Mouse (Mus musculus) neural tube, embryonic 15.5 days (tissue): ENCODE measurements around the gene Slco2b1. TPM values are rescaled to one million over a fixed set of nuclear protein-coding genes. Genes with fewer than 3 reads are reported as not detected.

Experiments
- ATAC-seq: fragments of 200-750 bp; cut with Nextera tagmentation; 2 replicates; pipeline ENCODE4 v1.8.0; 2017; ENCODE audit warnings: mild to moderate bottlenecking, moderate TSS enrichment, moderate library complexity; ENCODE audit not compliant: low FRiP score
- H3K27ac ChIP-seq: fragments of 300-500 bp; sonication (generic); replicated peaks from 2 replicates; pipeline ENCODE4 v1.5.1; 2015; ENCODE audit warnings: mild to moderate bottlenecking, inconsistent platforms
- H3K27me3 ChIP-seq: fragments of 300-500 bp; sonication (generic); replicated peaks from 2 replicates; pipeline ENCODE4 v1.6.1; 2015; ENCODE audit warnings: inconsistent platforms
- H3K36me3 ChIP-seq: fragments of 300-500 bp; sonication (generic); 2 replicates; pipeline ENCODE4 v1.6.1; 2015; ENCODE audit warnings: inconsistent platforms
- H3K4me1 ChIP-seq: fragments of 300-500 bp; sonication (generic); 2 replicates; pipeline ENCODE4 v1.6.1; 2015; ENCODE audit warnings: inconsistent platforms
- H3K4me2 ChIP-seq: fragments of 300-500 bp; sonication (generic); 2 replicates; pipeline ENCODE4 v1.6.1; 2015; ENCODE audit warnings: inconsistent platforms, mild to moderate bottlenecking, moderate library complexity
- H3K4me3 ChIP-seq: fragments of 300-500 bp; sonication (generic); replicated peaks from 2 replicates; pipeline ENCODE4 v1.5.1; 2015; ENCODE audit warnings: mild to moderate bottlenecking, inconsistent platforms
- H3K9ac ChIP-seq: fragments of 300-500 bp; sonication (generic); replicated peaks from 2 replicates; pipeline ENCODE4 v1.6.1; 2015; ENCODE audit warnings: mild to moderate bottlenecking, inconsistent platforms
- H3K9me3 ChIP-seq: fragments of 300-500 bp; sonication (generic); replicated peaks from 2 replicates; pipeline ENCODE4 v1.6.1; 2016; ENCODE audit warnings: inconsistent platforms
- whole genome bisulfite sequencing: fragments of 180-500 bp; shearing (Covaris S2); methylation state at CpG from one replicate; pipeline ENCODE4 v1.1.7; 2015; ENCODE audit warnings: mixed read lengths; 5-methylcytosine and 5-hydroxymethylcytosine counted together
- polyA plus RNA-seq: library from polyadenylated mRNA; unstranded; fragments of >200 nt; fragmentation: Nextera tagmentation; extraction: Ambion mirVana; gene quantifications from 2 replicates; pipeline ENCODE4 v1.2.1, GENCODE M21; 2015

Gene Slco2b1
- polyA plus RNA-seq, 1 experiment from 2014 or later, result 6.1 TPM

DNA sequence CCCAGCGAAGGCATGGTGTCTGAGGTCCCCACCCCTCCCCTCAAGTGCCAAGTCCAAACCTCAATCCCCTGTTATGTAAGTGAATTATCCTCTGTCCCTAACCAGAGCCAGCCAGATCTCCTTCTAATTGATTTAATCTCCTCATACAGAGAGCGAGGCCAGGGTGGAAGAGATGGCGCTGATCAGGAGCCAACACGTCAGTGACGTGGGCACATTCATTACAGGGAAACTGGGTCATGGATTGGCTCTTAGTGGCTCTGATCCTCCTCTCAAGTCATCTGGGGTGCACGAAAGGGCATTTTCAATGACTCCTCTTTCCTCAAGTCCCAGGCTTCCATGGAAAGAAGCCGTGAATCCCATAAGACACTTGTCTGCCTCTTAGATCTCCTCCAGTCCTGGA lies 66.4 kb downstream of the Slco2b1 start:
- Histone ChIP-seq H3K27me3 (no peaks in the 10 kb centered on the region), H3K4me2 (no peak overlapping the region), H3K9ac (no peak overlapping the region), H3K9me3 (no peaks in the 10 kb centered on the region), H3K36me3 (no peaks in the 10 kb centered on the region), H3K4me1 (peaks cover 10% of the 10 kb centered on the region; the same call in 1 of the 2 replicates), H3K27ac (no peak overlapping the region), H3K4me3 (no peak overlapping the region)
- 76% methylated on average over 7 of the region's 7 CpGs for WGBS
- no peak for ATAC-seq

DNA sequence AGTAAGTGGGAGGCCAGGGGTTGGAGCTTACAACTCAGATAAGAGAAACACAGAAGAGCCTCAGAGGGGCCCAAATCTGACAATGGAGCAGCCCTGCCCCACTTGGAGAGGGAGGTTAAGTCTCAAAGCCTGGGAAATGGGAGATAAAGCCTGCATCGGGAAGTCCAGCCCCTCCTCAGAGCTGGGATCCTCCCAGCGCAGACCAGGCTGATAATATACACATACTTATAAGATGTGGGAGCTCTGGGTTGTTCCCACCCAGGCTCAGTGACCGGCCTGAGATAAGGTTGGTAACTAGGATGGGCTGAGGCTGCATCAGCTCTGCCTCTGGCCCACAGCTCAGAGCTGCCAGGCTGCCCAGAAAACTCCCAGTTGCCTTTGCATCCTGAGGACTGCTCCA lies 69.1 kb downstream of the Slco2b1 start:
- Histone ChIP-seq H3K9ac (no peak overlapping the region), H3K4me1 (no peaks in the 10 kb centered on the region), H3K4me2 (no peak overlapping the region), H3K27me3 (no peaks in the 10 kb centered on the region), H3K36me3 (no peaks in the 10 kb centered on the region), H3K27ac (no peak overlapping the region), H3K9me3 (no peaks in the 10 kb centered on the region), H3K4me3 (no peak overlapping the region)
- no peak for ATAC-seq
- 70% methylated on average over 3 of the region's 3 CpGs for WGBS

DNA sequence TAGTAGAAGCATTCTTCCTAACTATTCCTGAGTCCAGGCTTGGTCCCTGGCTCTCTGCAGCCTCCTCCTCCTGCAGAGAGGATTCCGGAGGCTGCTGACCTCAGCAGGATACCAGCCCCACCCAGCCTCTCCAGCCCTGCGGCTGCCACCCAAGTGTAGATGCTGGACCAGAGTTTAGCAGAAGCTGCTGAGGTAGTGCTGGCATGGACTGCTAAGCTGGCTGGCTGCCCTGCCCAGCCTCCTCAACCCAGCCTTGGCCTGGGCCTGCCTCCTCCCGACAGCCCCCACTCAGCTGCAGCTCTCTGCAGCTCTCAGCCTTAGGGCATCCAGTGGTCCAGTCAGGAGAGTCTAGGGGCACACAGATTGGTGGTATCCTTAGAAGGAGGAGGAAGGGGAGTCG lies 69.9 kb downstream of the Slco2b1 start:
- no peak for ATAC-seq

DNA sequence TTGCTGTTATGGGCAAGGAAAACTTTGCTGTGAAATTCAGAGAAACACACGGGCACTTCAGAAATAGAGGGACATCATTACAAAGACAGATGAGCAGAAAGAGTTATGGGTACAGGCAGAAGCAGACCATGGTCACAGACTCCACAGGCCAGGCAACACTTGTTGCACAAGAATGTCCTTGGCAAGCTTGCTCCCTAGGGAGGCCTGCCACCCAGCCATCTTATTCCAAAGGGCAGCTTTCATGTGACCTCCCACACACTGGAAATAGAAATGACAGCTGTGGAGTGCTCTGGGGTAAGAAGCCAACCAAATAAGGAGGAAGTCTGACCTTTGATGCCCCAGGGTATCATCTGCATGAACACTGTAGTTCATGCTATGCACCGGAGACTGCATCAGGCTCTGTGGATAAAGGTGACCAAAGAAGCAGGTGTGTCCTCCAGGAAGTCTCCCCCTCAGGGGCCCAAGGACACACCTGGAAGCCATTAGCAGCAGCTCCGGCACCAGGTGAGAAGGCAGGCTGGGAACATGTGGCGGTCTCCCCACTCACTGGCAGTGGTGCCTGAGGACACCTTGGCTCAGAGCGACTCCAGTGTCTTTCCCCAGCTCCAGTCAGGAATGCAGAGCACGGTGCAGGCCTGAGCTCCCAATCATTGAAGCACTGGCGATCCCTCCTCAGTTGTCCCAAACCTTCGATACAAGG lies 77.0 kb downstream of the Slco2b1 start:
- no peak overlapping the region for H3K9ac ChIP-seq
- no peak for ATAC-seq
- no peaks in the 10 kb centered on the region for H3K9me3 ChIP-seq
- WGBS, result 80% methylated on average over 8 of the region's 8 CpGs
- no peak overlapping the region for H3K4me2 ChIP-seq
- no peak overlapping the region for H3K4me3 ChIP-seq
- no peak overlapping the region for H3K27ac ChIP-seq
- peaks cover 9% of the 10 kb centered on the region; the same call in 1 of the 2 replicates for H3K27me3 ChIP-seq
- no peaks in the 10 kb centered on the region for H3K36me3 ChIP-seq
- no peaks in the 10 kb centered on the region for H3K4me1 ChIP-seq

More for the DNA sequence above, 69.9 kb downstream of the Slco2b1 start:
- H3K27ac ChIP-seq, result no peak overlapping the region
- H3K9me3 ChIP-seq, result no peaks in the 10 kb centered on the region
- H3K4me2 ChIP-seq, result no peak overlapping the region
- no peaks in the 10 kb centered on the region for H3K36me3 ChIP-seq
- no peak overlapping the region for H3K9ac ChIP-seq
- WGBS, result 51% methylated on average over 4 of the region's 4 CpGs
- no peak overlapping the region for H3K4me3 ChIP-seq
- H3K27me3 ChIP-seq, result no peaks in the 10 kb centered on the region
- H3K4me1 ChIP-seq, result no peaks in the 10 kb centered on the region

DNA sequence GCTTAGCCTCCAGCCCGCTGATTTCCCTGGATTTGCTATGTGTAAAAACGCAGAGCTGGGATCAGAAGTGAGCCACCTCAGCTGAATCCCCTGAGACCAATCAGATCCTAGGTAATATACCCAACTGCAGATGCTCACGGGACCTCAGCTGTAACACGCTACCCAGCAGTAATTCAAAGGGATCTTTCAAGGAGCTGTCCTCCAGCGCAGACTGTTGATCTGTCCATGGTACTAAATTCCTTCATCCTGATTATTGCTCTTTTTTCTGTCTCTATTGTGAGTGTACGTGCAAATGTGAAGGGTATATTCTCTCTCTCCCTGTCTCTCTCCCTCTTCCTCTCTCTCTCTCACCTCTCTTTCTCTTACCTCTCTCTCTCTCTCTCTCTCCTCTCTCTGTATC lies 78.9 kb downstream of the Slco2b1 start:
- H3K9ac ChIP-seq, result no peak overlapping the region
- peaks cover 2% of the 10 kb centered on the region; the same call in 1 of the 2 replicates for H3K4me1 ChIP-seq
- peaks cover 27% of the 10 kb centered on the region for H3K27me3 ChIP-seq
- H3K9me3 ChIP-seq, result no peaks in the 10 kb centered on the region
- ATAC-seq, result no peak
- H3K36me3 ChIP-seq, result no peaks in the 10 kb centered on the region
- WGBS, result 18% methylated on average over 6 of the region's 6 CpGs
- H3K4me2 ChIP-seq, result no peak overlapping the region
- no peak overlapping the region for H3K27ac ChIP-seq
- no peak overlapping the region for H3K4me3 ChIP-seq

DNA sequence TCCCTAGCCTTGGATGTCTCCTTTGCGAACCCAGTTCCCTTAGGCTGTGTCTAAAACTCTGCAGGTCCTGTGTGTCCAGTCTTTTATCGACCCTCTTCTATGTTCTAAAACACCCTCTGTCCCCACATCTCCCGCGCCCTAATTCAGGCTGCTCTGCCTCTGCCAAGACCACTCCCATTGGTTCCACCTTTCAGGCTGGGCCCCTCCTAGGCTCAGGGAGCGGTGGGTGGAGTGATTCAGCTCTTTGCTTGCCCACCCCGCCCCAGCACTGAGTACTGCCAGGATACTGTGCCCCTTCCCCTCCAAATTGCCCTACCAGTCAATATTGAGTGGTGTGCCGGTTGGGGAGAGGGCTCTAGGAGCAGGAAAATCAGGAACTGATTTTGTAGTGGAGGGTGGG lies 83.8 kb downstream of the Slco2b1 start:
- Histone ChIP-seq H3K4me2 (peak overlapping the region; percentile 91), H3K27me3 (peaks cover 67% of the 10 kb centered on the region), H3K9ac (no peak overlapping the region), H3K9me3 (no peaks in the 10 kb centered on the region), H3K36me3 (no peaks in the 10 kb centered on the region), H3K4me3 (peak overlapping the region; percentile 57; the same call in 1 of the 2 replicates), H3K27ac (no peak overlapping the region), H3K4me1 (peaks cover 24% of the 10 kb centered on the region)
- ATAC-seq, result no peak
- 8% methylated on average over 7 of the region's 7 CpGs for WGBS

DNA sequence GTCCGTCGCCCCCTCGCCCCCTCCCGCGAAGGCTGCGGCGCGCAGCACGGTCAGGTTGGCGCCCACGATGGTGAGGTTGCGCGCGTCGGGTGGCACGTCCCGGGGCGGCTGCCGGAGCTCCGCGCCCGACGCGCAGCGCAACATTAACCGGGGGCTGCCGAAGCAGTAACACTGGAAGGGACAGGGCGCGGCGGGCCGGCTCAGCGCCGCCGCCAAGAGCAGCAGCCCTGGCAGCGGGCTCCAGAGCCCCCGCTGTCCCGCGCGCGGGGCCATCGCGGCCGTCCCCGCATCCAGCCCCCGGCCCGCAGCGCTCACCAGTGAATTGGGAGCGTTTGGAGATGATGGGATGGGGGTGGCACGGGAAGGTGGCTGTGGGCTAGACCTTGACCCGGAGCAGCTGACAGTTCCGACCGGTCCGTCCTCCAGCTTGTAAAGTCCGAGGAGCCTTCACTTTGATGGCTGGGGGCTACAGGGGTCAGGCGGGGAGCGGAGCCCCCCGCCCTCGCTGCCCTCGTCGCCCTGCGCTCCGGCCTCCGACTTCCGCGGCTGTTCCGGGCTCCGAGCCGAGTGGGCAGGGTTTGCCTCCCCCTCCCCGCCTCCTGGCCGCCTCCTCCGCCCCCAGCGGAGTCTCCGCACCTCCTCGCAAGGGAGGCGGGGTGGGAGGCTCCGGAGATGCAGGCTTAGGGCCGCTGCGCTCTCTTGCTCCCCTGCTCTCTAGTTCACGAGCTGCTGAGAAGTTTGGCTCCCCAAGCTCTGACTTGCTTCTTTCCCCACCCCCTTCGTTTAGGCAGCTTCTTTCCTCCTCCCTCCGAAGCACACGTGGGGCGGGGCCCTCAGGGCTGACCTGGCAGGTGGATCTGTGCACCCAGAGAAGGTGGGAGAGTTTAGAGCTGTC lies 84.5 kb downstream of the Slco2b1 start, which contains the start of gene Tpbgl:
TSS of gene Tpbgl (minus strand) at position 728 of the 895 bp plus-strand sequence.
- Histone ChIP-seq H3K27me3 (peaks cover 67% of the 10 kb centered on the region), H3K27ac (peak within 1 kb of the TSS; percentile 61; the same call in 1 of the 2 replicates), H3K36me3 (no peaks in the 10 kb centered on the region), H3K9ac (peak within 1 kb of the TSS; percentile 60), H3K4me3 (peak within 1 kb of the TSS; percentile 57), H3K4me1 (peaks cover 24% of the 10 kb centered on the region), H3K9me3 (no peaks in the 10 kb centered on the region), H3K4me2 (peak within 1 kb of the TSS; percentile 91)
- under 1% methylated on average over 77 of the region's 83 CpGs for WGBS
- ATAC-seq, result no peak

DNA sequence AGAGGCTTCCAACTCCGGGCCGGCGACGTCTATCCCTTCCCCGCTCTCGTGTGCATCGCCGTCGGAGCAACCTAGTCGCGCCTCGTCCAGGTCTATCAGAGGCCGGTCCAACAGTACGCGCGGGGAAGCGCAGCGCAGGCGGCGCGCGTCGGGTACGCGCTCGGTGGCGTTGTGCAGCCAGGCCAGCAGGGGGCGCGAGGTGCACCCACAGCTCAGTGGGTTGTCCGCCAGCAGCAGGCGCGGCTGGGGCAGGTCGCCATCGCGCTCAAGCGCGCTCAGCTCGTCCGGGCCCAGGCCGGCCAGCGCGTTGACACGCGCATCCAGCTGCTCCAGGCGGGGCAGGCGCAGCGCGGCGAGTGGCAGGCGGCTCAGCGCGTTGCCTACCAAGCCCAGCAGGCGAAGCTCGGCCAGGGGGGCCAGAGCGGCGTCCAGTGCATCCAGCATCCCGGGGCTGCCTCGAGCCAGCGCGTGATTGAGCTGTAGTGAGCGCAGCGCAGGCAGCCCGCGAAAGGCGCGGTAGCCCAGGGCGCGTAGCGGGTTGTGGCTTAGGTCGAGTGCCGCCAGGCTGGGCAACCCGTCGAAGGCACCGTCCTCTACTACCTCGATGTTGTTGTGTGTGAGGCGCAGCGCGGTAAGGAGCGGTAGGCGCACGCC lies 85.3 kb downstream of the Slco2b1 start:
- Histone ChIP-seq H3K9me3 (no peaks in the 10 kb centered on the region), H3K9ac (peak overlapping the region; percentile 60), H3K4me2 (peak overlapping the region; percentile 91), H3K4me3 (peak overlapping the region; percentile 57), H3K4me1 (peaks cover 24% of the 10 kb centered on the region), H3K27ac (peak overlapping the region; percentile 61; the same call in 1 of the 2 replicates), H3K27me3 (peaks cover 63% of the 10 kb centered on the region), H3K36me3 (no peaks in the 10 kb centered on the region)
- under 1% methylated on average over 79 of the region's 81 CpGs for WGBS
- ATAC-seq, result peak; percentile 92

DNA sequence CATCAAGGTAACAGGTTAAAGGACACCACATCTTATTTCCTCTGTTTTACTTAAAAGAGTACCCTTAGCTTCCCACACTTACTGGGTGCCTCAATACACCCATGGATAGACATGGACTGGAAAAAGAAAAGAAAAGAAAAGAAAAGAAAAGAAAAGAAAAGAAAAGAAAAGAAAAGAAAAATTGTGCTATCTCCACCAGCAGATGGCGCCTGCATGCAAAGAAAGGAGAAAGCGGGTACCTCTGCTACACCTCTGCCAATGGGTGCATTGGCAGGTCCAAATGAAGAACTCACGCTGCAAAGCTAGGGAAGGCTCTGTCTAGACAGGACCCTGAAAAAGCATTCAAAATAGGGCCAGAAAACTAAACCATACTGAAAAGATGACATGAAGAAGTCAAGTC lies 92.3 kb downstream of the Slco2b1 start:
- Histone ChIP-seq H3K27me3 (peaks cover 16% of the 10 kb centered on the region), H3K9me3 (no peaks in the 10 kb centered on the region), H3K4me3 (no peak overlapping the region), H3K4me2 (no peak overlapping the region), H3K9ac (no peak overlapping the region), H3K36me3 (no peaks in the 10 kb centered on the region), H3K27ac (no peak overlapping the region), H3K4me1 (no peaks in the 10 kb centered on the region)
- 7% methylated on average over 3 of the region's 3 CpGs for WGBS
- ATAC-seq, result no peak

DNA sequence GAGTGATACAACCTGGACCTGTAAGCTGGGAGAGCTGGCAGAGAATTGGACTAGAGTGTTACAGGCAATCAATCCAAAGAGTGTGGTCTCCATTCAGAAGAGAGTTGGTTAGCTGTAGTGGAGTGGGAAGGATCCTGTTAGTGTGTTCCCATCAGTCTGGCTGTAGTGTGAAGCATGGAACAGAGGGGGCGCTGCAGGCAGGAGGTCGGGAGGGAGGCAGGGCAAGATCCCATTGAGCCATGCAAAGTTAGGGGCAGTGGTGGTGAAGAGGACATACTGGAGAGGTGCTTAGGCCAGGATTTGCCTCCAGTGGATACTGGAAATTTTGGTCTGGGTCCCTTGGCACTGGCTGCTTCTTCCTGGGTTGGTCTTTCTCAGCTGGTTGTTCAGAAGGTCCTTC lies 92.9 kb downstream of the Slco2b1 start:
- H3K27ac ChIP-seq, result no peak overlapping the region
- H3K9me3 ChIP-seq, result no peaks in the 10 kb centered on the region
- H3K36me3 ChIP-seq, result no peaks in the 10 kb centered on the region
- H3K4me2 ChIP-seq, result no peak overlapping the region
- H3K9ac ChIP-seq, result no peak overlapping the region
- H3K4me3 ChIP-seq, result no peak overlapping the region
- H3K4me1 ChIP-seq, result no peaks in the 10 kb centered on the region
- 77% methylated on average over 2 of the region's 2 CpGs for WGBS
- H3K27me3 ChIP-seq, result peaks cover 13% of the 10 kb centered on the region; the same call in 1 of the 2 replicates
- ATAC-seq, result no peak
